Mouse (Mus musculus): ENCODE results near the gene Polm.
A peak's percentile ranks its signal among the peaks of the same experiment; 100 is the strongest.

DNA sequence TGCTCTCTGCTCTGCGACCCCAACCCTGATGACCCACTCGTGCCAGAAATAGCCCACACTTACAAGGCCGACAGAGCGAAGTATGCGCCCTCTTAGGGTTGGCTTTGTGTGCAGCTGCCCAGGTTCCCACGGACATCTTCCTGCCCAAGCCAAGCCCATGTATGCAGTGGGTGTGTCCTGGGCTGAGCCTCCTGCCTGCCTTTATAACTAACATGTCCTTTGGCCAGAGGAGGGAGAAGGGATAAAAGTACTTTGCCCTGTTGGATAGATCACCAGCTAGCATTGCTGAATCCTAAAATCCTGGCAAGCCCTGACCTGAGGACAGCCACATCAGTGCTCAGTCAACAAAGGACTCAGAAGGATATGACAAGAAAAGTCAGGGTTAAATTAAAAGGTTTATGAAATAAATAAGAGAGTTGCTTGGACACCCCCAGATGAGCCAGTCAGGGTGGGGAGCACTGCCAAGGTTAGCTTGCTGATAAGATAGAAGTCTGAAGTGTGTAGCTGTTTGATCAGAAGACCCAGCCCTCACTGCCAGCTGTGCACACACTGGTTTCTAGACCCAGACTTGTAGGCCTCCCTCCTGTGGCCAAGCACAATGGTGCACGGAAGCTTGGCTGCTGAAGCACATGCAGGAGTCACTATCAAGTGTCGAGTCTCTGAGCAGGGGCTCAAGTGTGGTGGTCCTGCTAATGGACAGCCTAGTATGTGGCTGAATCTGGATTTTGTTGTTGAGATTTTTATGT is 55.4 kb downstream of the Polm start:
- 0 out of 2 replicates have a peak, but pooled peaks have one; percentile 12 for TF ChIP-seq CTCF (IDR thresholded peaks at IDR 0.05; ENCODE audit: borderline replicate concordance, extremely low read depth, insufficient read depth, insufficient read length)
- no peak for TF ChIP-seq POLR2A (IDR thresholded peaks at IDR 0.05; ENCODE audit: borderline replicate concordance, extremely low read depth, insufficient read depth, insufficient read length, poor library complexity, severe bottlenecking)

Data from brain, embryonic 14.5 days (tissue).